Mouse (Mus musculus): ENCODE measurements around the gene Lrrc56. TPM values are rescaled to one million over a fixed set of nuclear protein-coding genes. Genes with fewer than 3 reads are reported as not detected.

Lrrc56 gene
- polyA plus RNA-seq, 1 experiment, result 15.8 TPM

DNA sequence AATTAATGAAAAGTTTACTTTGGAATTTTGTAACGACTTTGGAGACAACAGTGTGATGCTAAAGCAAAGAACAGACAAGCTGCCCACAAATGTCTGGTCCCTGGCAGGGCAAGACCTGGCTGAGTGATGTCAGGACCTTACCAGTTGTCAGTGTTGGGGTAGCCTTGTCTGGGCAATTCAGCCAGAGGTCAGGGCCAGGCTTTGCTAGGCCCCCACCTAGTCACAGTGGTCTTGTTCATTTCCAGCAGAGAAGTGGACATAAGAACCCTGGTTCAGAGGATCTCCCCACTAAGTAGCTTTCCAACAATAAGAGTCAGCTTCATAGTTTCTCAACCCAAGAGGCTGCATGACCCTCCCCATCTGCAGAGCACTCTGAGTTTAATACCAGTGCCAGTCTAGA, 26.4 kb downstream of the Lrrc56 start:
- Histone ChIP-seq H3K4me3 (replicated peaks; ENCODE audit: extremely low read depth, low read depth, low read length) (no peak overlapping the region), H3K4me1 (ENCODE audit: control insufficient read depth, insufficient read depth, low read length) (peaks cover 10% of the 10 kb centered on the region)
- 58% methylated on average over 1 of the region's 1 CpGs for WGBS
- TF ChIP-seq CTCF (IDR thresholded peaks at IDR 0.05; ENCODE audit: insufficient read depth, low read length), result no peak
- no peak for TF ChIP-seq POLR2A (IDR thresholded peaks at IDR 0.05; ENCODE audit: borderline replicate concordance, extremely low read depth, low read depth, low read length)
- DNase-seq, result no peak

DNA sequence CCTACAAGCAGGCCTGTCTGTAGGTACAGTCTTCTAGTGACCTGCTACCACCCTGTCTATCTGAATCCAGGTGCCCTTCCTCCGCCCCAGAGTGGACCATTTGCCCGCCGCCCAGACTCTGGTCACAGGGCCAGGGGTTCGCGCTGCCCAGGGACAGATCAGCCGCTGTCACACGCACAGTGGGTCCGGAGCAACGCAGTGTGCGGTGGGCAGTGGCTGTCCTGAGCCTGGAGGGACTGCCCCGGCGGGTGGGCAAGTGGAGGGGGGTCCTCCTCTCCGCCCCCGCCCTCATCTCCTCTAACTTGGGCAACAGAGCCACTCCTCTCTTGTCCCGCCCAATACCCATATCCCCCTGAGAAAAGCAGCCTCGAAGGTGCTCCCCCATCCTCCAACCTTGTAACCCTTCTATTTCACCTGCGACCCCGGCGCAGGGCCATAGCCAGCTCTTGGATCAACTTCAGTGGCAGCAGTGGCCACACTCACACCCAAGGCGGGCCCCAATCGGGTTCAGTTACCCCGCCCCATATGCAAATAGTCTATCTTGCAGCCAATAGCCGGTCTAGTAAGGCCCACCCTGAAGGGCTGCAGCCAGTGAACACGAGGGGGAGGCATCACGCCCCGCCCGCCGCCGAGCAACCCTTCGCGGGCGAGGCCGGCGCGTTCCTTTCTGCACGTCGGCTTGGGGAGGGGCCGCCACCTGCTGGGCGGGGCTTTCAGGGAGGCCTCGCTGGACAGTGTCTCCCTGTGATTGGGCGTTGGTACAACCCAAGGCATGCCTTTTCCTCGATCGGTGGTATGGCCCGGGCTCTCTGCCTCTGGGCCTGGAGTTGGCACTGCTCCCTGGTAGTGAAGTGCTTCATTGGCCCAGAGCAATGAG, 27.5 kb downstream of the Lrrc56 start:
- peak; percentile 93 for DNase-seq
- WGBS, result 10% methylated on average over 43 of the region's 44 CpGs
- TF ChIP-seq CTCF (IDR thresholded peaks at IDR 0.05; ENCODE audit: insufficient read depth, low read length), result no peak
- 0 out of 2 replicates have a peak, but pooled peaks have one; percentile 8 for TF ChIP-seq POLR2A (IDR thresholded peaks at IDR 0.05; ENCODE audit: borderline replicate concordance, extremely low read depth, low read depth, low read length)
- Histone ChIP-seq H3K4me3 (replicated peaks; ENCODE audit: extremely low read depth, low read depth, low read length) (peak overlapping the region; percentile 55), H3K4me1 (ENCODE audit: control insufficient read depth, insufficient read depth, low read length) (peaks cover 8% of the 10 kb centered on the region)

- DNase-seq, result no peak
- no peak for TF ChIP-seq POLR2A (IDR thresholded peaks at IDR 0.05; ENCODE audit: borderline replicate concordance, extremely low read depth, low read depth, low read length)
- 3% methylated on average over 8 of the region's 8 CpGs for WGBS
- Histone ChIP-seq H3K4me3 (replicated peaks; ENCODE audit: extremely low read depth, low read depth, low read length) (peak overlapping the region; percentile 55), H3K4me1 (ENCODE audit: control insufficient read depth, insufficient read depth, low read length) (peaks cover 6% of the 10 kb centered on the region)
Measured at GRCm38 (mm10) chr7:141222126-141222467, 28.1 kb downstream of the Lrrc56 start.

GRCm38 (mm10) chr7:141222696-141223215, 28.8 kb downstream of the Lrrc56 start:
- TF ChIP-seq CTCF (IDR thresholded peaks at IDR 0.05; ENCODE audit: insufficient read depth, low read length), result no peak
- 76% methylated on average over 4 of the region's 4 CpGs for WGBS

DNA sequence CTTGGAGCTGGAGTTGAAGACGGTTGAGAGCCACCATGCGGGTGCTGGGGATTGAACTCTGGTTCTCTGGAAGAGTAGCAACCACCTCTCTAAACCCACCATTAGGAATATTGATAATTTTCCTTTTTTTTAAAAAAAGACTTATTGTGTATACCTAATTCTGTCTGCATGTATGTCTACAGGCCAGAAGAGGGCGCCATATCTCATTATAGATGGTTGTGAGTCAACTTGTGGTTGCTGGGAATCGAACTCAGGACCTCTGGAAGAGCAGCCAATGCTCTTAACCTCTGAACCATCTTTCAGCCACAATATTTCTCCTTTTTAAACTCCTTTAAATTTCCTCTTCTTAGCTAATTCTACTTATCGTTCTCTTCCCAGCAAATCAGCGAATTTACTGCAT, 32.6 kb downstream of the Lrrc56 start:
- 83% methylated on average over 6 of the region's 6 CpGs for WGBS
- TF ChIP-seq POLR2A (IDR thresholded peaks at IDR 0.05; ENCODE audit: borderline replicate concordance, extremely low read depth, low read depth, low read length), result no peak
- no peak for TF ChIP-seq CTCF (IDR thresholded peaks at IDR 0.05; ENCODE audit: insufficient read depth, low read length)
- no peak for DNase-seq
- Histone ChIP-seq H3K4me3 (replicated peaks; ENCODE audit: extremely low read depth, low read depth, low read length) (no peak overlapping the region), H3K4me1 (ENCODE audit: control insufficient read depth, insufficient read depth, low read length) (peaks cover 11% of the 10 kb centered on the region)

More at GRCm38 (mm10) chr7:141222696-141223215, 28.8 kb downstream of the Lrrc56 start:
- no peak overlapping the region for H3K4me3 ChIP-seq (replicated peaks; ENCODE audit: extremely low read depth, low read depth, low read length)
- H3K4me1 ChIP-seq (ENCODE audit: control insufficient read depth, insufficient read depth, low read length), result peaks cover 3% of the 10 kb centered on the region
- no peak for DNase-seq

DNA sequence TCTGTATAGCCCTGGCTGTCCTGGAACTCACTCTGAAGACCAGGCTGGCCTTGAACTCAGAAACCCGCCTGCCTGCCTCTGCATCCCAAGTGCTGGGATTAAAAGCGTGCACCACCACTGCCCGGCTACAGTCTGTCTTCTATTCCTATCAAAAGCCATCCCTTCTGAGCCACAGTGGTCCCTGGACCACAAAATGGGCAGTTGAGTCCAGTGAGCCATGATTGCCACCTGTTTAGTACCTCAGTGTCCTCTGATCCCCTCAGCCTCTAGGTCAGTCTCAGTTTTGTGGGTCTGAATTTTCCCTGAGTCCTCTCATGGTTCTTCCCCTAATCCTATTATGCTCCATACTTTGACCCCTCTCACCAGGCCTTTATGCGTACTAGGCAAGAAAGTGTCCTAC, 33.8 kb downstream of the Lrrc56 start:
- Histone ChIP-seq H3K4me3 (replicated peaks; ENCODE audit: extremely low read depth, low read depth, low read length) (no peak overlapping the region), H3K4me1 (ENCODE audit: control insufficient read depth, insufficient read depth, low read length) (peaks cover 8% of the 10 kb centered on the region)
- no peak for TF ChIP-seq CTCF (IDR thresholded peaks at IDR 0.05; ENCODE audit: insufficient read depth, low read length)
- TF ChIP-seq POLR2A (IDR thresholded peaks at IDR 0.05; ENCODE audit: borderline replicate concordance, extremely low read depth, low read depth, low read length), result no peak
- 83% methylated on average over 4 of the region's 4 CpGs for WGBS
- DNase-seq, result no peak

GRCm38 (mm10) chr7:141228279-141229067, 34.5 kb downstream of the Lrrc56 start, which contains the start of gene Phrf1:
Phrf1 (plus strand) TSS chr7:141228784.
- TF ChIP-seq CTCF (IDR thresholded peaks at IDR 0.05; ENCODE audit: insufficient read depth, low read length) (peak; percentile 69), POLR2A (IDR thresholded peaks at IDR 0.05; ENCODE audit: borderline replicate concordance, extremely low read depth, low read depth, low read length) (peak; percentile 81)
- peak within 1 kb of the TSS; percentile 70 for H3K4me3 ChIP-seq (replicated peaks; ENCODE audit: extremely low read depth, low read depth, low read length)
- WGBS, result under 1% methylated on average over 73 of the region's 76 CpGs

DNA sequence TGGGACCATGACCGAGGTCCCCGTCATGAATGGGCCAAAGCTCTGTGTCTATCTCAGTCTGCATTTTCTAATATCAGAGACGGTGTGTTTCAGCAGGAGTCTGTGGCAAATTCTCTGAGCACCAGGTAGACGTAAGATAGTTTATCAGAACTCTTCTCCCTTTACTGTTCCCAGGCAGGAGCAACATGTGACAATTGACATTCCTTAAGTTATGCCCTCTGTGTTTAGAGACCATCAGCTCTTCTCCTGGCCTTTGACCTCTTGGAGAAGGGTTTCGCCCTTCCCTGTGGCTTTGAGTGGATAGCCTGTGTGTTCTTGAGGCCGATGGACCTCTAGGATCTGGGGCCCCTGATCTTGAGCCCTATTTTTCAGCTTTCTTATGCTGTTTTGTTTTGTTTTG, 35.7 kb downstream of the Lrrc56 start:
- Histone ChIP-seq H3K4me1 (ENCODE audit: control insufficient read depth, insufficient read depth, low read length) (peaks cover 8% of the 10 kb centered on the region), H3K4me3 (replicated peaks; ENCODE audit: extremely low read depth, low read depth, low read length) (peak overlapping the region; percentile 70)
- WGBS, result 37% methylated on average over 6 of the region's 6 CpGs
- no peak for TF ChIP-seq POLR2A (IDR thresholded peaks at IDR 0.05; ENCODE audit: borderline replicate concordance, extremely low read depth, low read depth, low read length)
- no peak for DNase-seq

More at GRCm38 (mm10) chr7:141228279-141229067, 34.5 kb downstream of the Lrrc56 start, which contains the start of gene Phrf1:
- DNase-seq, result peak; percentile 93
- peaks cover 8% of the 10 kb centered on the region for H3K4me1 ChIP-seq (ENCODE audit: control insufficient read depth, insufficient read depth, low read length)

- WGBS, result 90% methylated on average over 4 of the region's 4 CpGs
- TF ChIP-seq CTCF (IDR thresholded peaks at IDR 0.05; ENCODE audit: insufficient read depth, low read length) (no peak), POLR2A (IDR thresholded peaks at IDR 0.05; ENCODE audit: borderline replicate concordance, extremely low read depth, low read depth, low read length) (no peak)
- DNase-seq, result no peak
- no peak overlapping the region for H3K4me3 ChIP-seq (replicated peaks; ENCODE audit: extremely low read depth, low read depth, low read length)
- H3K4me1 ChIP-seq (ENCODE audit: control insufficient read depth, insufficient read depth, low read length), result peaks cover 8% of the 10 kb centered on the region
Measured at GRCm38 (mm10) chr7:141230570-141230969, 36.6 kb downstream of the Lrrc56 start.

Measured in lung, adult 2 months (tissue).